20 mouse cellular contexts compared by ENCODE assay signal in genomic region chr12:73958830-73959229, GRCm38 (mm10). TPM values are rescaled to one million over a fixed set of nuclear protein-coding genes. Genes with fewer than 3 reads are reported as not detected.
"Had no signal": no experiment of that assay in that cellular context is flagged by ENCODE, and none has a peak within 500 bp of the region (broad histone marks: within the 10 kb centered on the region; RNA-seq: fewer than 3 reads in every experiment).

No protein-coding gene starts in this region.

- DNase-seq: lung, adult 18-20 months; lung, embryonic 14.5 days; lung, postnatal 10 days; lung, postnatal 4 days; midbrain, embryonic 14.5 days; right cerebral cortex, postnatal 14 days; thymus, adult 2 months; thymus, postnatal 25 days; thymus, postnatal 4 days had no signal

- H3K36me3 ChIP-seq: midbrain, embryonic 10.5 days; midbrain, embryonic 12.5 days; neural tube, embryonic 13.5 days; neural tube, embryonic 15.5 days; stomach, embryonic 15.5 days had no signal

- H3K4me3 ChIP-seq: midbrain, embryonic 10.5 days; midbrain, embryonic 12.5 days; myocyte; neural tube, embryonic 13.5 days; neural tube, embryonic 15.5 days; stomach, embryonic 15.5 days had no signal

- H3K27ac ChIP-seq: midbrain, embryonic 10.5 days; midbrain, embryonic 12.5 days; neural tube, embryonic 13.5 days; neural tube, embryonic 15.5 days; stomach, embryonic 15.5 days; stomach, postnatal 0 days had no signal

- H3K27me3 ChIP-seq: midbrain, embryonic 12.5 days; neural tube, embryonic 15.5 days; stomach, embryonic 15.5 days had no signal

- H3K9ac ChIP-seq: lung, embryonic 14.5 days; midbrain, embryonic 12.5 days; neural tube, embryonic 13.5 days; neural tube, embryonic 15.5 days; stomach, embryonic 15.5 days had no signal

- H3K4me1 ChIP-seq: midbrain, embryonic 12.5 days; neural tube, embryonic 13.5 days; neural tube, embryonic 15.5 days; stomach, embryonic 15.5 days had no signal

- H3K9me3 ChIP-seq: midbrain, embryonic 10.5 days; midbrain, embryonic 12.5 days; neural tube, embryonic 13.5 days; neural tube, embryonic 15.5 days; stomach, embryonic 15.5 days had no signal

- ATAC-seq: midbrain, embryonic 16.5 days had no signal

- H3K4me2 ChIP-seq: lung, embryonic 14.5 days; midbrain, embryonic 12.5 days; neural tube, embryonic 13.5 days; neural tube, embryonic 15.5 days; stomach, embryonic 15.5 days had no signal

RNA-seq across cellular contexts. Expression of gene Gm49321, which starts 21.4 kb away (rescaled TPM):
- polyA plus RNA-seq: myocyte; testis, adult 2 months; thymus, adult 2 months; urinary bladder, adult 2 months had no signal

RNA-seq across cellular contexts. Expression of gene Syt16, which starts 38.6 kb away (rescaled TPM):
- polyA plus RNA-seq: myocyte; spleen, adult 2 months; thymus, adult 2 months had no signal
